Mouse (Mus musculus) layer of hippocampus, adult 9-11 months (tissue): ENCODE data around the gene Cst9.

Experiments
- DNase-seq: peaks from one replicate; pipeline ENCODE4 v3.0.0; 2022

Gene Cst9

GRCm38 (mm10) chr2:148834912-148835311, at the start of gene Cst9:
TSS of gene Cst9 (plus strand) at chr2:148835147.
- DNase-seq = no peak

GRCm38 (mm10) chr2:148789142-148789541, 45.8 kb upstream of the Cst9 start, which contains the start of gene Cst12:
TSS of gene Cst12 (plus strand) at chr2:148789361.
- peak; percentile 44 for DNase-seq

DNA sequence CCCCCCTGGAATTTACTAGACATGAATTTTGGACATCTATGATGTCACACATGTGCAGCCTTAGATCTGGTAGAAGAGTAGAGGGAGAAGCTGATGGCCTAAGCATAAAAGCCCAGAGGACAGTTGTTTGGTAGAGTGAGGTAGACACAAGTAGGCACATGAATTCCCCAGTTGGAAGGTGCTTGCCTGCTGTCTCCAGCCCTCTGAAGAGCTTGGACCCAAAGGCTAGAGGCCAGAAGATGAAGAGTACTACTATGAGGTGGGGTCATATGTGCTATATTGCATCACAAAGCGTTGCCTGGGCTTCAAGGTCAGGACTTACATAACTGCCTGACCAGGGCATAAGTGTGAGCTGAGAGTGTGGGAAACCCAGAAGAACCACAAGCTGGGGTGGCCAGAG, 36.5 kb upstream of the Cst9 start, which contains the start of gene Cst8:
Cst8 (plus strand) TSS at position 301 of the 400 bp plus-strand sequence.
- no peak for DNase-seq

DNA sequence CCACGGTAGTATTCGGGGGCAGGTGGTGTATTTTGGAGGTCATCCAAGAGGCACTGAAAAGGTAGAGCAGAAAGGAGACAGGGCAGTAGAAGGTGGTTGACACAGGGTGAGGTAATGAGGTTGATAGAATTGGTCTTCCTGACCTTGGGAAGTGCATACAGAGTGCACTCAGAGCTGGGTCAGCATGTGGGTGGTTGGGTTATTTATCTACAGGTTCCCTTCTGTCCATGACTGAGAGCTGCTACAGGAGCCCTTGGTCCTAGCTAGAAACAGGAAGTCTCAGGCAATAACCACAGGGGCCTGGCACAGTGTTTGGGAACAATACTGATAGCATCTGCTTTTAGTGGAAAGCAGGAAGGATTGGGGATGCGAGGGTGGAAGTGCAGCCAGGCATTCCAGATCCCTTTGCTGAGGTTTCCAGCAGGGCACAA, 33.4 kb upstream of the Cst9 start:
- DNase-seq = peak; percentile 11

GRCm38 (mm10) chr2:148806696-148807095, 28.3 kb upstream of the Cst9 start:
- DNase-seq = no peak

DNA sequence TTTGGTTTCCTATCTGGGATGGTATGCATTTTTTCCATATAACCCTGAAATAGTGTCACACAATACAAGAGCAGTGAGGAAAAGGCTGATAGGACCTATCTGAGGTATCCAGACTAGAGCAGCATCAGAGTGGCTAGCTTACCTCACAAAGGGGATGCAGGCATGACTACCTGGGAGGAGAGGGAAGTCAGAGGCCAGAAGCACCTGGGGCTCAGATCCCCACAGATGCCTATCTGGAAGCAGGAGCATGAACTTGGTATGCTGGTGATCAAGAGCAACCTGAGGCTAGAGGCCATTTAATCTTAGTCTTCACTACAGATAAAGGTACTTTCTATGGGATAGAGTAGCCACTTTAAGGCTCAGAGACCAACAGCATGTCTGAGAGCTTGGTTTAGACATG, 15.0 kb upstream of the Cst9 start, which contains the start of gene Cst13:
Cst13 (plus strand) TSS at position 173 of the 400 bp plus-strand sequence.
- DNase-seq = no peak

DNA sequence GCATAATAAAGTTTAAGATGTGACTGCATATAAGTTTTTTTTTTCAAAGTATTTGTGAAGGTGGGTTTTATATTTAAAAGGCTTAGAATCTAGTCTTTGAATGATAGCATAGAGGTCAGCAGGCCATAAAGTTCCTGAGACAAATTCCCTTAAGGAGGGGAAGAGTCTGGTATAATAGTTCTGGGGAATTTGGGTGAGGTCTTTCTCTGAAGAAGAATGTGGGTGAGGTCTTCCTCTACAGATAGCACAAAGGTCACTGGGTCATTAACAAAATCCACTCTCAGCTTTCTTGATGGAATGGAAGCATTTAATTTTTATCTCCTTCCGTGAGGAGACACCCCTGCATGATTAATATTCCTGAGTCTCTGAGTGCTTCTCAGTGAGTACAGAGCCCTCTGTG, 9.0 kb upstream of the Cst9 start:
- no peak for DNase-seq

DNA sequence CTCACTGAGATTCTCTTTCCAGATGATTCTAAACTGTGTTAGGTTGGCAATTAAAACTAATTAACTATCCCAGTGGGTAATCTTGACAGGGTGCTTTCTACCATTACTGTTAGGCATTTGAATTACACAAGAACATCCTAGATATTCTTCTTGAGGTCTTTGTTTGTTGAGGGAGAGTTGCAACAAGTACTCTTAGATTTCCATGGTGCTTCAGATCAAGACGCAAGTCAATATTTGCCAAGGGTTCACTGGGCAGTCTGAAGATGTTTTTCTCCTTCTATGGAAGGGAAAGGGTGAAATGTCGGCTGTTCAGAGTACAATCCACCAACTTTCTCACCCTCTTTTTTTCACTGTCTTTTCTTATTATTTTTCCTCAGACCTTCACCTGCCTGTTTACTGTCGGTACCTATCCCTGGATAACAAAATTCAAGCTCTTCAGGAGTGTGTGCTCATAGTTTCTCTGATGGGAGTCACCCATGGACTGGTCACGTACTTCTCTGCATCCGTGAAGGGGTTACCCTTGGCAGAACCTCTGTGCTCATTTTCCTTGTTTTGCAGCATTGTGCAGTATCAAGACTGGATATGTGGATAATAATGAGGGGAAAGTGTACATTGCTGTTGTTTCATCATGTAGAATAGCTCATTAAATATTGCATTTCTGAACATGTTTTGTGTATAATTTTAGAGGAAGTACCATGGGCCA, 3.3 kb downstream of the Cst9 start:
- DNase-seq = no peak

- DNase-seq = no peak
Observed at GRCm38 (mm10) chr2:148839224-148839623, 4.3 kb downstream of the Cst9 start.

DNA sequence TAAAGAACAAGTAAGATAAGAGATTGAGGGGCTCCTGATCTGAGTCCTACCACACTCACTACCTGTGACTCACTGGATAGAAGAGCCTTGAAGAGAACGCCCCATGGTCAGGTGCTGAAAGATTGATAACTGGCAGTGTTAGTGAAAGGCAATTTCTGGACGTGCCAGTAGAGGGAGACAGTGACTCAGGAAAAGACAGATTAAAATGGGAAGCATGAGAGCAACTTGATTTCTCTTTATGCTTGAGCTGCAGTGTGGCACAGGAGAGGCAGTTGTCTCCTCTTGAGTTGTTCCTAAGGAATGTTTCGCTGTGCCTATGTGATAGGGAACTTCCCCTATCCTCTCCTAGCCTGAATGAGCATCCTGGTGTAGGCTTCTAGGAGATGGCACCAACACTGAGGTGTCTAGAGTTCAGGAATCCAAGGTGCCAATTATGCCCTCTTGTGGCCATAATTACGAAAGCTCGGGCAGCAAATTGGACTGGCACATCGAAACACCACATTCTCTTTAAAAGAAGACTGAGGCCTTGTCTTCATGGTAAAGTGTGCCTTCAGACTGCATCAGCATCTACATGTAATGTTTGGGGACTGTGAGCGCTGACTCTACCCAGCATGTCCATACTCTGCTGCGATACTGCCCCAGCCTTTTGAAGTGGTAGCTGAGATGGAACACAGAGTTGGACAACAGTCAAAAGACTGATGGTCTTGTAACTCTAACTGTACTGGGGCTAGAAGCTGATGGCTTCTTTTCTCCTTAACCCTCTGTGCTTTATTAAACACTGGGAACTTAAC, 16.4 kb downstream of the Cst9 start:
- peak; percentile 81 for DNase-seq

DNA sequence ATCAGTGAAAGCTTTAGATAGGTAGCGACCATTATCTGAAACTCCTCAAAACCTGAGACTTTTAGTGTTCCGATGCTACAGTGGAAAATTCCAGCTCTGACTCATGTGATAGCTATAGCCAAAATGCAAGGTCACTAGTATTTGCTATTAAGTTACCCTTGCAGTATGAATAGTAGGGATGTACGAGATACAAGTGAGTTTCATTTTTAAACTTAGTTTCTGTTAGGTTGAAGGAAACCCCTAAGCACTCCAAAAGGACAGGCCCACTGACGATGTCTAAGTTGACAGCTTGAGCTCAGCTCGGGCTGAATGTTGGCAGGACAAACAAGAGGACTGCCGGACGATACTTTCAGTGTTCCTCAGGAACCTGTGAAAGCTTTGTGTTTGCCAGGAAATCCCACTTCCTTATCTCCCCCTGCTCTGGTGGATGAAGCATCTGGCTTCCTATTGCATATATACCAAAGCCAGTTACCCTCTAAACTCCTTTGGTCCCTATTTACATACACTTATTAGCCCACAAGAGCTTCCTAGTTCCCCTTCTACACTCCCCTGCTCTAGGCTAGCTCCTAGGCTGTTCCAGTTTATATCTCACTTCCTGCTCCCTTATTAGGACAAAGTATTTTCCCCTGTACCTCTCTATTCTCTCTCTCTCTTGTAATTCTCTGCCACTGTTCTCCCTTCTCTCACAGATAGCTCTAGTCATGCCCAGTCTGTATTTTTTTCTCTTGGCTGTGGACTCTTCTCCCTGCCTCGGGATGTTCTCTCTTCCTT, 21.9 kb downstream of the Cst9 start:
- no peak for DNase-seq

DNA sequence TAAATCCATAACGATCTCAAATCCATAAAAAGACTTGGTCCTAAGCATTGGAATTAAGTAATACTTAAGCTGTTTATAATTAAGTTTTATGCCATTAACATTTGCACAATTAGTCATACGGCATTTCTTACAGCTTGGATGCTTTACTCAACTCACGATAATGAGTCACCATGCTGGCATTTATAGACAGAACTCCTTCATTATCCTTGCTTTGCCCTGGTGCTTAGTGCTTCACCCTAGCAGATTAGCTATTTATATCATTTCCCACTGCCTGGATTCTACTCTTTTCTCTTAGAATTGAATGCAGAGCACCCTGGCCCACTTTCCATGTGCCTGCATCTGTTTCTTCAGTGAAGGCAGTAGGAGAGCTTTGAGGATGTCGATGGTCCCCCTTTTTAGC, 22.6 kb downstream of the Cst9 start:
- no peak for DNase-seq

DNA sequence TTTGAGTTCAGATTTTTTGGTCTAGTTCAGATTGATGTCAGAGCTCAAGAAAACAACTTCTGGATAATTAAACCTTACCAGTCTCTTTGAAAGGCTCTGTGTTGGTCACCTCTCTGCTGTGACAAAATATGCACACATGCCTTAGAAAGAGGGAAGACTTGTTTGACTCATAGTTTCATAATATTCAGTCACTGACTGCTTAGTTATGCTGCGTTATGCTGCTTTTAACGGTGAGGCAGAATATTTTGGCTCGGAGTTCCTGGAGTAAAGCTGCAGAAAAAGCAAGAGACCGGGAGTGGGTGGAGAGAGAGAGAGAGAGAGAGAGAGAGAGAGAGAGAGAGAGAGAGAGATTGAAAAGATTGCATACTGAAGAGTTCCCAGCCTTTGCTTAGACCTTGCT, 26.0 kb downstream of the Cst9 start:
- DNase-seq = no peak

GRCm38 (mm10) chr2:148861693-148862092, 26.7 kb downstream of the Cst9 start:
- DNase-seq = peak; percentile 56

DNA sequence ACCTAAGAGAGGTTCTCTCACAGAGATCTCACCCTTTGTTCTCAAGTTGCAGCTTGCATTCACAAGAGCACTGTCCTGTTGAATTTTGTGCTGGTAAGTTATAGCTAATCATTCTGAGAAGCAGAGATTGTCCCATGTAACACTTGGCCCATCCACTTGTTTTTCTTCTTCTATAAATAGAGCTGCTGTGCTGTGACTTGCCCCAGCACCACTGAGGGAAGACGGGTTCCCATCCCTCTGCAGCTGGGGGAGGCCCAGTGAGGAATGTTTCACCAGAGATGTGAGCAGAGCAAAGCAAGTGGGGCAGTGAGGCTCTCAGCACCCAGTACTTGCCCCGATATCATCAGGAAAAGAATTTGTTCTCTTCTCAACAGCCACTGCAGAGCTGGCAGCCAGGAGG, 30.0 kb downstream of the Cst9 start, which contains the start of gene 9230104L09Rik:
9230104L09Rik (minus strand) TSS at position 73 of the 400 bp plus-strand sequence.
- DNase-seq = no peak

- no peak for DNase-seq
Observed at GRCm38 (mm10) chr2:148868959-148869358, 34.0 kb downstream of the Cst9 start.

GRCm38 (mm10) chr2:148870526-148870925, 35.6 kb downstream of the Cst9 start:
- no peak for DNase-seq

- DNase-seq = no peak
Observed at GRCm38 (mm10) chr2:148872860-148873259, 37.9 kb downstream of the Cst9 start.

DNA sequence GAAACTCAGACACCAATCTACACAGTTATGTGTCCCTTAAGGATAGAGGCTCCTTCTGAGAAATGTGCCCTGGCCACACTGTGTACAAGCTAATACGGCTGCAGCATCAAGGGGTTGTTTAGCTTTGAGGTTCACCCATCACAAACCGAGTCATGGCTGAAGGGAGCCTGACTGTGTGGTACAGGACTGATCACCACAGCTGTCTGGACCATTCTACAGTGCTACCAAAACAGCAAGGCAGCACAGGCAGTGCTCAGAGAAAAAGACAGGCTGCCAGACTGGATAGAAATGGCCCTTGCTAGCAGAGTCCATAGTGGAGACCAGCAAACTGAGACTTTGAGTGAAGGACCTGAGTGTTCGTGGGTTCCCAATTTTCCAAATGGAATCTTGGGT, 39.3 kb downstream of the Cst9 start:
- no peak for DNase-seq

DNA sequence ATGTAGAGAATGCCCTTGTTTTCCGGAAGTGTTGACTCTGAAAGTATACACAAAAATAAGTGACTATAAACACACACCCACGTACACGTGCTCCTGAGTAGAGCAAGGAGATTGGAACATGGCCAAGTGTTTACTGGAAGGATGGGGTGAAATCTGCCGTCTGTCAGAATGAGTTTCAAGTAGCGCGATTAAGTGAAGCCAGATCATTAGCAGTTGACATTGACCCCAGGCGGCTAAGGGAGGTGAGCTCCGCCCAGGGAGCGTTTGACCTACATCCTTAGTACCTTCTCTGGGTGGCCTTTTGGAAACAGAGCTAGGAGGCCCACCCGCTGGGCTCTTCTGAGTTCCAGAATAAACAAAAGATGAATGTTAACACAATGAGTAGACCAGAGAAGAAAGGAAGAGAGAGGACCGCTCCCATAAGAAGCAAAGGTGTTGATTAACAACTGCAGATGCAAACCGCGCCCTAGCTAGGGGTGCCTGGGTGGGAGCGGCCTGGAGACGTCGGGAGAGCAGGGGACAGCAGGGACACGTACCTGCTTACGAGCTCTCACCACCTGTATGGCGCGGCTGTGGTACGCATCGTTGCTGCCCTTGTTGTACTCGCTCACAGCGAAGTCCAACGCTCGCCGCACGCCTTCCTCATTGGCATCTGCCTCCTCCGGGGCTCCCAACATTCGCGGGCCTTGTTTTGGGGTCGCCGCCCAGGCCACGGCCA, 39.8 kb downstream of the Cst9 start:
- DNase-seq = no peak

DNA sequence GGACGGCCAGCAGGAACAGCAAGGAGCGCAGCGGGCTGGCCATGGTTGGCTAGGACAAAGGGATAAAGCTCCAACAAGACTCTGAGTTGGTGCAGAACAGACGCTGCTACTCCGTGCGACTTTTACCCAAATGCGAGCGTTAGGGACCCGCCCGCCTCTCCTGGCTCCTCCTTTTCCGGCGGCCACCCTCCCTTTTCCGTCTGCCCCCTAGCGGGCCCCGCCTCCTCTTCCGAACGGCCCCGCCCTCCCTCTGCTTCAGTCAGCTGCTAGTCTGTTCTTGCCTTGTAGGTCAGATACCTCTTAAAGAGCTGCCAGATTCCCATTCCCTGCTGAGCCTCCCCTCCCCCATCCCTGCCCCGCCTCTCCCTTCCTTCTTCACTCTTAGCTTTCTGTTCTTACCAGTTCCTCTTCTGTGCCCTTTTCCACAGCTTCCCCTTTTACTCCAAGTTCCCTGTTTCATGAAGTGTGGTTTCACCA, 40.4 kb downstream of the Cst9 start, which contains the start of gene Cst3:
Cst3 (minus strand) TSS at position 358 of the 477 bp plus-strand sequence.
- peak; percentile 95 for DNase-seq
